Mouse (Mus musculus) left cerebral cortex, adult 9 months (tissue): ENCODE measurements around the gene Gm13030.
"Not testable (repeated sequence)": the region's sequence is repeated elsewhere in the genome, so short reads cannot be mapped to it uniquely, and the experiment has no call there.

Source experiments
- DNase-seq, 2 experiments: peaks; one replicate each; pipeline ENCODE4 v3.0.0; 2022; ENCODE audit warnings: low spot score in 2 of 2

Gm13030 gene

GRCm38 (mm10) chr4:138865991-138866390, 7.8 kb downstream of the Gm13030 start:
- DNase-seq = no peak

DNA sequence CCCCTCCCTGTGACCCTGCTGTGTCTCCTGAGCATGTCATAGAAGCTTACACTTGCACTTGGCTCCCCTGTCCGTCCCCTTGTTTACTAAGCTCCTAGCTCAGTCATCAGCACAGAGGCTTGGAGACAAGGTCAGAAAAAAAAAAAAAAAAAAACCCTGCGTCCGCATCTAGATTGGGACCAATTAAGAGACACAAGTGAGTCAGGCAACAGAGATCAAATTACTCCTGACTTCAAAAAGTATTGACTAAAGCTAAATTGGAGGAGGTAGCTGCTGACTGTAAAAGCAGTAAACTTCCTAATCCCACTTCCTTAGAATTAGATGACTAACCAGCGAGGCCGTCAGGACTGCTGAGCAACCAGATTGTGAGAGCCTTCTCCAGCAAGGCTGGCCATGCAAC, 8.7 kb downstream of the Gm13030 start:
- no peak for DNase-seq

DNA sequence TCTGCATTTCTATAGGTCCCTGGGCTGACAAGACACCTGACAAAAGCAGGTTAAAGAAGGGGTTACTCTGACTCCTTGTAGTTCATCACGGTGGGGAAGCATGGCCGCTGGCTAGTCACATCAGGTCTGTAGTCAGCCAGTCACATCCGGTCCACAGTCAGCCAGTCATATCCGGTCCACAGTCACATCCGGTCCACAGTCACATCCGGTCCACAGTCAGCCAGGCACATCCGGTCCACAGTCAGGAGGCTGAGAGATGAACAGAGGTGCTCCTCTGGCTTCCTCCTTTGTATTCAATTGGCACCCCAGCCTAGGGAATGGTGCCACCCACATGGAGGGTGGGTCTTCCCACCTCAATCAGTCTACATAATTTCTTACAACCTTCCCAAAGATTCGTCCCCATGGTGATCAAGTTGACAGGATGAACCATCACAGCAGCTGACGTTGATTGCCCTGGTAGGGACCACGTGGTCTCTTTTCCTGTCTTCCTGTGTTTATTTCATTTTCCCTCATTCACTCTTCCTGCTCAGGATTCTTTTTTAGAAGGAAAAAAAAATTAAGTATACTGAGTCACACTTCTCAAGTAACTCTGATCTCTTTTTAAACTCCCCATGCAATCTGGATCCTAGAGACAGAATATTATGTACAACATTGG, 10.3 kb downstream of the Gm13030 start, which contains the start of gene Pla2g5:
TSS of gene Pla2g5 (minus strand) at position 139 of the 655 bp plus-strand sequence.
- no peak for DNase-seq

DNA sequence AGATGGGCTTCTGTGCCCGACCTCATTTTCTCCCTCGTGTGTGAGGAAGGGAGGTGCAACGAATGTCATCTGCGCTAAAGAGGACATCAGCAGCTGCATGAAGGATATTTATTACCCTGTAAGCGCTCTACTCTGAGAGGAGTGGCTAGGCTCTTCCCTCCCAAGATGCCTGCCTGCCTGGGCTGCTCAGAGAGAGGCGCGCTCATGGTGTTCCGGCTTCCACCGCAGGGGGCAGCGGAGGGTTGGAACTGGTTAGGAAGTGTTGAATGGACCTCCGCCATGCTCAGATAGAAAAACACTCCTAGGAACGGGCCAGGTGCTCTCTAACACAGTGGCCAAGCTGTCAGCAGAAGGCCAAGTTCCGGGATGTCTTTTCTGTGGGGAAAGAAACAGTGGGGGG, 14.0 kb downstream of the Gm13030 start:
- peak in 1 of 2 experiments; percentile 76 for DNase-seq

DNA sequence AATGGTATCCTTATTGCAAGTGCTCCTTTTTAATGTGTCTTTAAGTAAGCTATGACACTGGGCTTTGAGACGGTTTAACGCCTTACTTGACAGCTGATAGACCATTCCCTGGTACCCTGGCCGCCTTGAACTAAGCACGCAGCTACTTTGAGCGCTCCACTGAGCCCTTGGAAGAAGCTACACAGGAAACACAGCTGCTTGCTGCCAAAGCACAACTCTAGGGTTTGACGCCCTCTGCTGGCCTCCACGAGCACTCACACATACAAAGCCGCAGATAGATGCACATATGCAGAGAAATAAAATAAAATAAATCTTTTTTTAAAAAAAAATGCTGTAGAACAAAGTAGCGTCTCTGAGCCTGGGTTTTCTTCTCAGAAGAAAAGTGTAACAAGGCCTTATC, 14.5 kb downstream of the Gm13030 start:
- DNase-seq = no peak

DNA sequence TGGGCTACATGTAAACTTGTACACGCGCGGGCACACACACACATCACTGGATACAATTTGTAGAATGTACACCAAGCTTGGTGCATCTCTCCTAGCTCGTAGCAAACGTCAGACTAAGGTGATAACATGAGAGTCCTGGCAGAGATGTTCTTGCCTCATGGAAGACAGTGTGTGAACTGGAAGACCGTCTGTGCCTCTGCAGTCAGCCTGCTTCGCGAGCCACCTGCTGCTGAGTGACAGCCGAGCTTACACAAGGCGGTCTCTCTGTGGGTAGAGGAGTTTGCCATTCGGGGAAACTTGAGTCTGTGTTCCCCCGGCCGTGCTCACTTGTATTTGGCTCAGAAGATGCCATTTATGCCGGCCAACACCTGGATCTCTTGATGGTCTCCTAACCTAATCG, 15.3 kb downstream of the Gm13030 start:
- no peak for DNase-seq

DNA sequence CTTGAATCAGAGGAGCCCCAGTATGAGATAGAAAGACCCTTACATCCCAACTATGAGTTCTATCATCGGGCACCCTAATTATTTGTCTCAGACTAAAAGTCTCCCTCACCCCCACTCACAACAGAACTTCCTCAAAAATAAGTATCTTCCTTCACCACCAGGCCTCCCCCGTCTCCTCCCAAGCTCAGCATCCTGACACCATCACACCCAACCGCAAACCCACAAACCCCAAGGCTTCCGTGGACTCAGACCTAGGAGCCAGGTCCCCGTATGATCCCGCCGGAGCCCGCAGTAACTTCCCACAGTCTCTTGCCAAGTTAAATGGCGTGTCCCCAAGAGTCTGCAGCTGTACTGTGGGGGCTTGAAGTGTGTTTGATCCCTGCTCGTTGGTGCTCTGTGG, 16.2 kb downstream of the Gm13030 start:
- DNase-seq = no peak

DNA sequence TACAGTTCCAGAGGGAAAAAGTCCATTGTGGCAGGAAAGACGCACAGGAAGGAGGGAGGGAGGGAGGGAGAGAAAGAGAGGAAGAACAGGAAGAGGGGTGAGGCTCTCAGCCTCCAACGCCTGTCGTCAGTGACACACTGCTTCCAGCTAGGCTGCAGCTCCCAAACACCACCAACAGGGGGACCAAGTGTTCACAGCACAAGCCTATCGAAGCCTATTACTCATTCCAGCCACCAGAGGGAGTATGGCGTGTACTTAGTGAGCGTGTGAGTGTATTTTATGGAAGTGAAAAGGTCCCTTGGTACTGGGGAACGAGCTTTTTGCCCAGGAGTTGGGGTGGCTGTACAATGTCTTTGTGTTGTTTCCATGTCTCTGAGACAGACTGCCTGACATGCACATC, 17.3 kb downstream of the Gm13030 start:
- DNase-seq = peak in 1 of 2 experiments; percentile 76

- DNase-seq = no peak
These were observed 18.6 kb downstream of the Gm13030 start for GRCm38 (mm10) chr4:138855092-138855632.

GRCm38 (mm10) chr4:138852961-138853360, 20.8 kb downstream of the Gm13030 start:
- no peak for DNase-seq

- peak; percentile 66 to 92 for DNase-seq
These were observed 22.3 kb downstream of the Gm13030 start for GRCm38 (mm10) chr4:138851463-138851862.

- DNase-seq = peak; percentile 80 to 92
These were observed 32.4 kb downstream of the Gm13030 start for GRCm38 (mm10) chr4:138841386-138841785.

DNA sequence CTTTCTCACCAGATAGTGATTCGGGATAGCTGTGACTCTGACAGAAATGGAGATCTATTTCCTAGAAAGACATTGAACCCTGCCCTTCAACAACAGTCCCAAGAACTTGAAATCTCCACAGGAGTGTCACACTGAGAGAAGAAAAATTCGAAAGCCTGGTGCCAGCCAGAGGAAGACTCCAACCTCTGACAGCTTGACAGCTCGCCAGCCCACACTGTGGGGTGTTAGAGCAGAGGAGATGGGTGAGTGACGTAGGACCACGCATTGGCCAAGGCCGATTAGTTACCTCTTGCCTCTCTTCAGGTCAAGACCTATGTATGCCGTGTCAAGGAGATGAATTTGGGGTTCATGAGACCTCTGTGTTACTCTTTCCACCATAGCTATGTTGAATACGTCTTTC, 33.0 kb downstream of the Gm13030 start:
- no peak for DNase-seq

- no peak for DNase-seq
These were observed 34.0 kb downstream of the Gm13030 start for GRCm38 (mm10) chr4:138839806-138840205.

DNA sequence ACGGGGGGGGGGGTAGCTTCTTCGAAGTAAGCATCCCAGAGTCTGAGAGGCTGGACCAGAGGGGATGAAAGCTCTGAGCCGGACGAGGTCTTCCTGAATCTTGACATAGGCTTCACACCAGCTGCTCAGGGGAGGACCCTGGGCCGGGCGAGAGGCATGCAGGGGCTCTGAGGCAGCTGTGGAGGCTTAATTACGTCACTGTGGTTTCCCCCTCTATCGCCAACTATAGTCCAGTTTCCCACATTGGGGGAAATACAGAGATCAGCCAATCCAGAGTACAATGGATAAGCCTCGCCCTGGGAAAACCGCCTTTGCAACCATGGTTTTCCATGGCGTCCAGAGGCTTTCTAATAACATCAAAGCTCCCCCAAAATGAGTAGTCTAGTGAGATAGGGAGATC, 46.6 kb downstream of the Gm13030 start:
- no peak for DNase-seq

DNA sequence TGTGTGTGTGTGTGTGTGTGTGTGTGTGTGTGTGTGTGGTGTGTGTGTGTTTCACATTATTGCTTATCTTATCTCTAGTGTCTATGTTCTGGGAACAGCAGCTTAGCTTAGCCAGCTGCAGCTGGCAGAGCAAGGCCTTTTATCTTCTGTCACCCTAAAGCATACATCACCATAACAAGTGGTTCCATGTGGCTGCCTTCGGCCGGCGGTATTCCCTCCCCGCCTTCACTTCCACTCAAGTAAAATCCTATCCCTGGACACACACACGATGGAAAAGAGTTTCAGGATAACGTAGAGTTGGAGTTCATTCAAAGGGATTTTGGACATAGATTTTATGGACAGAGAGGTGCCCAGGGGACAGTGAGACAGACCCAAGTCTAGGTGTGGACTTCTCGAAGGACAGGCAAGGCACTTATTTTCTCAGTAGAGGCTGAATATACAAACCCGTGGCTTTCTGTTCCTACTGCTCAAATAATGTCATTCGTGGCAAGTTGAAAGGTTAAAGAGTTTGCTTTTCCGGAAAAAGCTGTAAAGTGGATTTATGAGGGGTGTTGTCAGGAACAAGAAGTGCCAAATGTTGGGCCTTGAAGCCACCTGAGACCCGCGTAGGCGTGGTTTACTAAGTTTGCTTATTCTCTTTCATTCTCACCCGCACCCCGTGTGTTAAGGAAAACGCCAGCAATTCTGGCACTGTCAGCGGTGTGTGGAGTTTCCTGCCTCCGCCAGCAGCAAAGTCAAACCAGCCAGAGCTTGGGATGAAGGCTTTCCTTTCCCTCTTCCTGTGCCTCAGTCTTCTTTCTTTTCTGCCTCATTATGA, 47.8 kb downstream of the Gm13030 start:
- DNase-seq = no peak

GRCm38 (mm10) chr4:138824660-138825059, 49.1 kb downstream of the Gm13030 start:
- no peak for DNase-seq

GRCm38 (mm10) chr4:138824161-138824560, 49.6 kb downstream of the Gm13030 start:
- not testable (repeated sequence) for DNase-seq

DNA sequence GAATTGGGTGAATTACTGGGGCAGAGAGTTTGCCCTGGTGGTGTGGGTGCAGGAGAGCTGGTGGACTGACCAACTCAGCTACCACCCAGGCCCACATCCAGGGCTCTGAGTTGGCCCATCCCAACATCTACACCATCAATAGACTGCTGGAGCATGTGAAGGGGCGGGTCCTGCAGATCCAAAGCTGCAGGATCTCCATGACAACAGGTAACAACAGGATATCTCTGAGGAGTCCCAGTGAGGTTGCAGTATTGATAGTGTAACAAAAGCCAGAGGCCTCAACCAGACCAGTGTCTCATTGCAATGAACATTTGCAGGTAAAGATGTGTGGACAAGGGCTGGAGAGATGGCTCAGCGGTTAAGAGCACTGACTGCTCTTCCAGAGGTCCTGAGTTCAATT, 52.7 kb downstream of the Gm13030 start:
- no peak for DNase-seq
